In the genomic region with DNA sequence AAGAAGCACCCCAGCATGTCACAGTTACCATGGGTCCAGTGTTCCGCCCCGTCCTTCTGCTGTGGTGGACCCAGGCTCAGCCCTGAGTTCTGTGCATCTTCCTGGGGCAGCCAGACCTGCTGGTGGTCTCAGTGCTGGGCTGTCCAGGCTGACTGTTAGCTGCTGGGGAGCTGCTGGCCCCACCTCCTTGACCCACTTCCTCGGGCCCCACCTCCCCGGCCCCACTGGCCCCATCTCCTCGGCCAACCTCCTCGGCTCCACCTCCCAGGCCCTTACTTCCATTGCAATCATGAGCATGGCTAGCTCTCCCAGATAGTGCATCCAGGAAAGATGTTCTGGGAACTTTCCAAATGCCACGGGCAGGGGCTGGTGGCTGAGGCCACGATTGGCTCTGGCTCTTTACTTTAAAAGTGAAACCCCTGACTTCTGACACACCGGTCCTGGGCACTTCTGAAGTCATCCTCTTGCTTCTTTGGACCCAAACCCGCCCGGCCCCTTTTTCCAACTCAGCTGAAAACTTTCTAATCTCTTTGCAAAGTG, we compare ENCODE assay signal across 13 mouse cellular contexts. TPM values are rescaled to one million over a fixed set of nuclear protein-coding genes. Genes with fewer than 3 reads are reported as not detected.
DNase-seq lines count a peak whose midpoint lies in the region; ATAC-seq and TF ChIP-seq lines count a peak whose summit lies in the region.
"Had no signal": no experiment of that assay in that cellular context is flagged by ENCODE, and none has a peak within 500 bp of the region (broad histone marks: within the 10 kb centered on the region; RNA-seq: fewer than 3 reads in every experiment).

No protein-coding gene starts in this region.

- H3K9me3 ChIP-seq in heart, embryonic 12.5 days (replicated peaks): 0 out of 2 replicates have a peak, but pooled peaks cover 3% of the 10 kb centered on the region
- no peaks in the 10 kb centered on the region for H3K9me3 ChIP-seq in lung, postnatal 0 days (ENCODE audit: low read length)
- no peaks in the 10 kb centered on the region; the same call in 1 of the 2 replicates for H3K9me3 ChIP-seq in limb, embryonic 10.5 days (replicated peaks)
- H3K9me3 ChIP-seq: embryonic facial prominence, embryonic 15.5 days; stomach, embryonic 15.5 days had no signal

- peak; percentile 55; the same call in 1 of the 2 replicates for ATAC-seq in heart, embryonic 12.5 days (ENCODE audit: insufficient number of reproducible peaks, low FRiP score)
- peak; percentile 43; the same call in 1 of the 2 replicates for ATAC-seq in lung, postnatal 0 days
- ATAC-seq: intestine, embryonic 16.5 days had no signal

- 25% methylated on average over 11 of the region's 11 CpGs for WGBS in heart, embryonic 12.5 days
- WGBS in lung, postnatal 0 days: 38% methylated on average over 11 of the region's 11 CpGs
- WGBS in lung, adult 2 months: 39% methylated on average over 11 of the region's 11 CpGs
- WGBS in limb, embryonic 10.5 days: 48% methylated on average over 11 of the region's 11 CpGs

- TF ChIP-seq CTCF in lung, postnatal 0 days (IDR thresholded peaks at IDR 0.05): no peak
- no peak for TF ChIP-seq CTCF in lung, adult 2 months (IDR thresholded peaks at IDR 0.05; ENCODE audit: insufficient read depth, low read length)

- H3K4me3 ChIP-seq in heart, embryonic 12.5 days: peak overlapping the region; percentile 22
- no peak overlapping the region for H3K4me3 ChIP-seq in lung, postnatal 0 days (ENCODE audit: low read depth, low read length)
- no peak overlapping the region for H3K4me3 ChIP-seq in lung, adult 2 months (replicated peaks; ENCODE audit: extremely low read depth, low read depth, low read length)
- no peak overlapping the region; the same call in 1 of the 2 replicates for H3K4me3 ChIP-seq in limb, embryonic 10.5 days
- H3K4me3 ChIP-seq: embryonic facial prominence, embryonic 15.5 days; megakaryocyte, embryonic 14.5 days; stomach, embryonic 15.5 days had no signal

- H3K9ac ChIP-seq in heart, embryonic 12.5 days: 0 out of 2 replicates have a peak overlapping the region, but pooled peaks have one; percentile 48
- H3K9ac ChIP-seq in lung, postnatal 0 days (replicated peaks; ENCODE audit: low read depth): no peak overlapping the region
- H3K9ac ChIP-seq: embryonic facial prominence, embryonic 15.5 days; stomach, embryonic 15.5 days had no signal

- no peak overlapping the region for H3K27ac ChIP-seq in heart, embryonic 12.5 days (ENCODE audit: poor library complexity, severe bottlenecking)
- no peak overlapping the region for H3K27ac ChIP-seq in lung, postnatal 0 days (ENCODE audit: low read length)
- no peak overlapping the region for H3K27ac ChIP-seq in limb, embryonic 10.5 days
- H3K27ac ChIP-seq: embryonic facial prominence, embryonic 15.5 days; stomach, embryonic 15.5 days had no signal

- peaks cover 14% of the 10 kb centered on the region for H3K4me1 ChIP-seq in heart, embryonic 12.5 days (replicated peaks)
- H3K4me1 ChIP-seq in lung, postnatal 0 days (ENCODE audit: insufficient read depth, low read depth, low read length): no peaks in the 10 kb centered on the region; the same call in 1 of the 2 replicates
- H3K4me1 ChIP-seq in lung, adult 2 months (ENCODE audit: control insufficient read depth, insufficient read depth, low read length): 0 out of 2 replicates have a peak, but pooled peaks cover 2% of the 10 kb centered on the region
- peaks cover 36% of the 10 kb centered on the region for H3K4me1 ChIP-seq in limb, embryonic 10.5 days

- no peaks in the 10 kb centered on the region for H3K36me3 ChIP-seq in heart, embryonic 12.5 days
- H3K36me3 ChIP-seq in lung, postnatal 0 days (ENCODE audit: insufficient read depth, low read length): no peaks in the 10 kb centered on the region
- no peaks in the 10 kb centered on the region for H3K36me3 ChIP-seq in limb, embryonic 10.5 days
- H3K36me3 ChIP-seq: embryonic facial prominence, embryonic 15.5 days; stomach, embryonic 15.5 days had no signal

- no peak for DNase-seq in heart, adult 18-20 months
- no peak for DNase-seq in lung, postnatal 0 days (ENCODE audit: low spot score)
- no peak for DNase-seq in lung, adult 2 months
- peak; percentile 36 for DNase-seq in limb, embryonic 10.5 days (ENCODE audit: low spot score)
- DNase-seq in retina, postnatal 1 day: peak; percentile 82
- no peak for DNase-seq in left cerebral cortex, adult 8-10 months (ENCODE audit: low spot score in 2 of 2)
- no peak for DNase-seq in urinary bladder, postnatal 14 days (ENCODE audit: low spot score)
- DNase-seq: thymus, postnatal 36 days had no signal

- no peak for TF ChIP-seq EP300 in lung, postnatal 0 days (IDR thresholded peaks at IDR 0.05)

- no peaks in the 10 kb centered on the region for H3K27me3 ChIP-seq in heart, embryonic 12.5 days (replicated peaks)
- no peaks in the 10 kb centered on the region for H3K27me3 ChIP-seq in lung, postnatal 0 days (replicated peaks; ENCODE audit: insufficient read depth, low read length)
- H3K27me3 ChIP-seq in limb, embryonic 10.5 days (ENCODE audit: low read depth, poor library complexity, severe bottlenecking): peaks cover 7% of the 10 kb centered on the region; the same call in 1 of the 2 replicates
- H3K27me3 ChIP-seq: embryonic facial prominence, embryonic 15.5 days; stomach, embryonic 15.5 days had no signal

- H3K4me2 ChIP-seq in heart, embryonic 12.5 days: peak overlapping the region; percentile 62
- 0 out of 2 replicates have a peak overlapping the region, but pooled peaks have one; percentile 3 for H3K4me2 ChIP-seq in lung, postnatal 0 days (replicated peaks; ENCODE audit: low read depth, low read length)
- H3K4me2 ChIP-seq: embryonic facial prominence, embryonic 15.5 days; stomach, embryonic 15.5 days had no signal

- TF ChIP-seq POLR2A in lung, adult 2 months (IDR thresholded peaks at IDR 0.05; ENCODE audit: borderline replicate concordance, extremely low read depth, low read depth, low read length): no peak

RNA-seq across cellular contexts. Expression of a gene that starts 47.5 kb away (rescaled TPM):
- polyA plus RNA-seq in heart, embryonic 12.5 days (2016; fragmentation: Nextera tagmentation; extraction: Ambion mirVana): 79.5 and 80.3 TPM in 2 replicates
- 10 to 100 TPM; 70.0 to 74.0 TPM for total RNA-seq in heart, adult 18-20 months (2021)
- 116 and 129 TPM in 2 replicates for polyA plus RNA-seq in lung, postnatal 0 days (2015; fragmentation: Nextera tagmentation; extraction: Ambion mirVana)
- polyA plus RNA-seq in lung, adult 2 months (2012; rRNA removed): 18.6 and 28.5 TPM in 2 replicates
- polyA plus RNA-seq in limb, embryonic 10.5 days (2016; fragmentation: Nextera tagmentation; extraction: Ambion mirVana): 78.8 and 88.8 TPM in 2 replicates
- 10 to 100 TPM; 44.9 to 48.2 (median 46.3) TPM for total RNA-seq in left cerebral cortex, adult 8-10 months (2022)

Comparison
In these comparisons a context has a peak if more than half of its experiments do, and no peak if none do; other contexts are left out.
1. DNase-seq: peak in limb, embryonic 10.5 days (single experiment) and retina, postnatal 1 day (single experiment); none in heart, adult 18-20 months (0 of 2), lung, postnatal 0 days (single experiment), lung, adult 2 months (single experiment), left cerebral cortex, adult 8-10 months (0 of 2) and urinary bladder, postnatal 14 days (single experiment).